Mouse (Mus musculus): ENCODE data around the gene Odf4. TPM values are rescaled to one million over a fixed set of nuclear protein-coding genes. Genes with fewer than 3 reads are reported as not detected.
A peak's percentile ranks its signal among the peaks of the same experiment; 100 is the strongest.

Odf4 gene
- total RNA-seq, 4 experiments from 2014 or later = 1.1 to 2.2 (median 1.7) TPM

DNA sequence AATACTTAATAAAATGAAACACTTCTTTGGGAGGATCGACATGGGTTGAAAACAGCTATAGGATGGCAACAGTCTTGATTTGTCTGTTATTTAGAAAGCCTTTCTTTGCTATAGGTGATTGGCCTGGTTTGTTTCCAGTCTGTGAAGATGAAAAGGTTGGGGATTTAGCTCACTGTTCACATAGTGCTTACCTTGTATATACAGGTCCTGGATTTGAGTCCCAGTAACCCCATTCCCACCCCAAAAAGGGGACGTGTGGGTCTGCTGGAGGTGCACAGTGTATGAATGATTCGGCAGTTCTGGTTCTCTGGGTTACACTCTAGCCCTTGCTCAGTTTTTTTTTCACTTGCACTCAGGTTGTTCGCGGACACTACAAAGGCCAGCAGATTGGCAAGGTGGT is 24.1 kb downstream of the Odf4 start:
- DNase-seq (ENCODE audit: low spot score in 2 of 2) = no peak

GRCm38 (mm10) chr11:68902367-68902766 is 24.5 kb downstream of the Odf4 start:
- DNase-seq (ENCODE audit: low spot score in 2 of 2) = no peak

GRCm38 (mm10) chr11:68902047-68902364 is 24.9 kb downstream of the Odf4 start:
- DNase-seq (ENCODE audit: low spot score in 2 of 2) = no peak

GRCm38 (mm10) chr11:68901351-68902046 is 25.4 kb downstream of the Odf4 start, which contains the start of gene Rpl26:
Gene Rpl26 (plus strand): TSS chr11:68901583.
- peak; percentile 97 to 100 for DNase-seq (ENCODE audit: low spot score in 2 of 2)

GRCm38 (mm10) chr11:68900519-68901350 is 26.1 kb downstream of the Odf4 start:
- no peak for DNase-seq (ENCODE audit: low spot score in 2 of 2)

- no peak for DNase-seq (ENCODE audit: low spot score in 2 of 2)
Observed at GRCm38 (mm10) chr11:68899815-68900214, 27.1 kb downstream of the Odf4 start.

DNA sequence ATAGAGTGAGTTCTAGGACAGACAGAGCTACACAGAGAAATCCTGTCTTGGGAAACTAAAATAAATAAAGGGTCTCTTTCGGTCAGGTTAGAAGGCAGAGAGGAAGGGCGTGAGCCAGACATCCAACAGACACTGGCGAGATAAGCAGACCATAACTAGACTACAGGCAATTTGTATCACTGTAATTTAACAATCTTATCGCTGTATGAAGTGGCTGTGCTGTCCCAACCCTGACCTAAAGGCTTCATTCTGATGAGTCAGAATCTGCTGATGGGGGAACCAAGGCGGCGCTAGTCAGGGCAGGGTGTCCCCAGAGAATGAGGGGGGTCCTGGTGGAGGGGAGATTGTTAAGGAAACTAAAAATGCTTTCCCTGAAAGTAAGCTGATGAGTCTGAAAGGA is 28.1 kb downstream of the Odf4 start:
- DNase-seq (ENCODE audit: low spot score in 2 of 2) = no peak

DNA sequence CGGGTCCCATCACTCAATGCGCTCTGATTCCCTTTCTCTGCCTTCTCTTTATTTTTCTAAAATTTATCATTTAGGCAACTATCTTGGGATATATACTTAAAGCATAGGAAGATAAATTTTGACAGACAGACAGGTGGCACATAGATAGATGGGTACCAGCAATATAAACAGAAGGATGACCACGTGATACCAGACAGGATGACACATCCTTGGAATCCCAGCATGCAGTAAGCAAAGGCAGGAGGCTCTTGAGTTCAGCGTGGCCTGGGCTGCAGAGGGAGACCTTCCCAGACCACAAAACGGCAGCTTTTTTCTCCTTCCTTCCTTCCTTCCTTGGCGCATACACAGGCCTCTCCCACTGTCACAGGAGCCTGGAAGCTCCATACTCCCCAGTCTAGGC is 29.0 kb downstream of the Odf4 start:
- no peak for DNase-seq (ENCODE audit: low spot score in 2 of 2)

DNA sequence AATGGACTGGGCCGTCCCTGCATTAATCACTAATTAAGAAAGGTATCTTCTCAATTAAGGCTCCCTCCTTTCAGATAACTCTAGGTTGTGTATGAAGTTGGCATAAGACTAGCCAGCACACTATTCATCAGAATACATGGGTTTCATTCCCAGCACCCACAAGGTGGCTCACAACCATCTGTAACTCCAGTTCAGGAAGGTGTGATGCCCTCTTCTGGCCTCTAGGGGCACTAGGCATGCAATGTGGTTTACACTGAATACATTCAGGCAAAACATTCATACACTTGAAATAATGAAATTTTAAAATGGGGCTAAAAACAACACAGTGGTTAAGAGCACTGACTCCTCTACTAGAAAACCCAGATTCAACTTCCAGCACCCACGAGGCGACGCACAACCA is 29.8 kb downstream of the Odf4 start:
- DNase-seq (ENCODE audit: low spot score in 2 of 2) = no peak

- no peak for DNase-seq (ENCODE audit: low spot score in 2 of 2)
Observed at GRCm38 (mm10) chr11:68896247-68896646, 30.6 kb downstream of the Odf4 start.

DNA sequence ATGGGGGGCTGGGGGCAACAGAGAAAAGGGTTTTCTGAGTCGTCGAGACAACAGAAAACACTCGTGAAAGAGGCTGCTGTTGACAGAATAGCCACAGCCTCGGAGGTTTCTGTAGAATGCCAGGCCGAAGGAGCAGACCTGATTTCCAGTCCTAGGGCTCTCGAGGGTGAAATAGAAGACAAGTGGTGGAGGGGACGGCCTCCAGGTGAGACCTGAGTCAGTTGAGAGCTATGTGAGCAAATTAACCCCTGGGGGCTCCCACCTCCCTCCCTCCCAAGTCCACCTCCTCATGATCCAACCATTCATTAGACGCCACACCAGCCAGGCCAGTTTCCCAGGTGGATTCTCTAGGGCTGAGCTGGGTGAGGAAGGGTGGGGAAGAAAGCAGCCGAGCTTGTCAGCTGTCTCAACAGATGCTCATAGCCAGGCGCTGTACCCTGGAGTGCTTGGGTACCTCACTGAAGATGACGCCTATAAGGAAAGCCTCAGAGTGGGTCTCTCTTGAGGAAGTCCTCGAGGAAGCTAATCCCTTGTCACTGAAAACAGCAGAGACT is 32.9 kb downstream of the Odf4 start:
- no peak for DNase-seq (ENCODE audit: low spot score in 2 of 2)

- no peak for DNase-seq (ENCODE audit: low spot score in 2 of 2)
Observed at GRCm38 (mm10) chr11:68892233-68892832, 34.5 kb downstream of the Odf4 start.

GRCm38 (mm10) chr11:68891823-68892222 is 35.1 kb downstream of the Odf4 start:
- no peak for DNase-seq (ENCODE audit: low spot score in 2 of 2)

DNA sequence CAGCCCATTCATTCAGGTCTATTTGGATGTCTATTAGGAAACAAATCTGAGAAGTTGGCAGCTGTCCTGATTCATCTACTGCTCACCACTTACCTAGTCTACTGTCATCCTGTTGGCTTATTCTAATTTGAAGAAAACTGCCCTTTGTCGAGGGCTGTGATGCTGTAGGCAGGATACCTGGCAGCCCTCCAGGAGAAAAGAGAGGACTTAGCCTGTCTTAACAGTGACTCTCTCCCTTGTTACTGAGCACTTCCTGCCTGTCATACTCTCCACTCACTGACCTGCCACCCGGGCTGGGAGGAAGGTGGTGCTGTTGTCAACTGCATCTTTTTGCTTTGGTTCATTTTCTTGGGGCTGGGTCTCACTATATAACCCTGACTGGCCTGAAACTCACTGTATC is 36.3 kb downstream of the Odf4 start:
- DNase-seq (ENCODE audit: low spot score in 2 of 2) = no peak

GRCm38 (mm10) chr11:68888653-68889052 is 38.2 kb downstream of the Odf4 start:
- DNase-seq (ENCODE audit: low spot score in 2 of 2) = no peak

GRCm38 (mm10) chr11:68888253-68888652 is 38.6 kb downstream of the Odf4 start, which contains the start of gene Rnf222:
Gene Rnf222 (plus strand): TSS chr11:68888553.
- no peak for DNase-seq (ENCODE audit: low spot score in 2 of 2)

DNA sequence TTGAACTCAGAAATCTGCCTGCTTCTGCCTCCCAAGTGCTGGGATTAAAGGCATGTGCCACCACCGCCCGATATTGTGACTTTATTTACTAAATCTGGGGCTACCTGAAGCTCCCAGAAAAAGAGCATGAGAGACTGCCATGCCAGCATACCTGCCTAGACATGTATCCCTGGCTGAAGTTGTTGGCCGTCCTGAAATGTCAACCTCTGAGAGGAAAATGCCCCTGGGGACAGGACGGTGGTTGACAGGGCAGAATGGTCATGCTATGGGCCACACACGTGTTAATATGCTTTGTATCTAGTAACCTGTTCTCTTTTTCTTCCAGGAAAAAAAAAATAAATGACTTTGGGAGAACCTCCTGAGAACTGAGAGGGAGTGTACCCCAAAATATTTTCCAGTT is 40.8 kb downstream of the Odf4 start:
- DNase-seq (ENCODE audit: low spot score in 2 of 2) = no peak

- DNase-seq (ENCODE audit: low spot score in 2 of 2) = no peak
Observed at GRCm38 (mm10) chr11:68884368-68884767, 42.5 kb downstream of the Odf4 start.

DNA sequence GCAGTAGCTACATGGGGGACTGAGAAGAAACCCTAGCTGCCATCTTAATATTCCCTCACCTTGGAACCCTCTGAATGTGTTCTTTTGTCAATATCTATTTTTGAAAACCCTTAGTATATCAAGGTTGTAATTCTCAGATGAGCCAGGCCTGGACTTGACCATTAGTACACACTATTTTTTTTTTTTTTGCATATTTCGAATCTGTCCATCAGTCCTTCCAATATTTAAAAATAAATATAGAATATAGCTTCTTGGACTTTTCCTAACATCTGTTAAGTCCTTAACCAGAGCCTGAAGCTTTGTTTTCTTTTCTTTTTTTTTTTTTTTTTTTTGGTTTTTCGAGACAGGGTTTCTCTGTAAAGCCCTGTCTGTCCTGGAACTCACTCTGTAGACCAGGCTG is 43.0 kb downstream of the Odf4 start:
- no peak for DNase-seq (ENCODE audit: low spot score in 2 of 2)

DNA sequence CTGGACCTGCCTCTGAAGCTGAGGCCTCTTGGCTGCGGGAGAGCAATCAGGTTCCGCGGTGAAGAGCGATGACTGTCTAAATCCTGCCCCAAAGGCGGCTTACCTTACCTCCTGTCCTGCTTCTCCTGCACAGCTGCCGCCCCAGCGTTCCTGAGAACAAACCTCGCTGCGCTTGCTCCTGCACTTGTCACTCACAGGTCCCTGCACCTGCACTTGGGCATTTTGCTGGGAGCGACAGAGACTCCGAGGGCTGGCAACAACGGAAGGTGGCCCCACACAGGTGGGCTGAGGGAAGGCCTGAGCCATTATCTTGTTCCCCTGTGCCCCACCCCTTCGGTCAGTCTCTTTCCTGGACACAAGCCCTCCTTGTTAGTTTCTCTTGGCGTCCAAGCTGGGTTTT is 44.8 kb downstream of the Odf4 start:
- no peak for DNase-seq (ENCODE audit: low spot score in 2 of 2)

DNA sequence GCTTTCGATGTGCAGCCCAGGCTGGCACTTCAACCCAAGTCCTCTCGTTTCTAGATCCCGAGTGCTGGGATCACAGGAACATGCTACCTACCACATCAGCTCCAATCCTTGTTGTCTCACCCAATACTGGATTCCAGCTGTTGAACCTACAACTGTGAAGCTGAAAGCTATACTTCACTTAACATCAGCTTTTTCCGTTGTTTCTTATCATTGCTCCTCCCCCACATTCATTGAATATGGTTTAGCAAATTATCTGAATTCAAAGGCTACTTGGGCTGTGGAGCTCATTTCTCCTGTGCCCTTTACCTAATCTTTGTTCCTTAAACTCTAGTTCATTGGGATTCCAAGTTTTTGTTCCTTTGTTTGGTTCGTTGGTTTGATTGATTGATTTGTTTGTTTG is 48.1 kb downstream of the Odf4 start:
- DNase-seq (ENCODE audit: low spot score in 2 of 2) = no peak

DNA sequence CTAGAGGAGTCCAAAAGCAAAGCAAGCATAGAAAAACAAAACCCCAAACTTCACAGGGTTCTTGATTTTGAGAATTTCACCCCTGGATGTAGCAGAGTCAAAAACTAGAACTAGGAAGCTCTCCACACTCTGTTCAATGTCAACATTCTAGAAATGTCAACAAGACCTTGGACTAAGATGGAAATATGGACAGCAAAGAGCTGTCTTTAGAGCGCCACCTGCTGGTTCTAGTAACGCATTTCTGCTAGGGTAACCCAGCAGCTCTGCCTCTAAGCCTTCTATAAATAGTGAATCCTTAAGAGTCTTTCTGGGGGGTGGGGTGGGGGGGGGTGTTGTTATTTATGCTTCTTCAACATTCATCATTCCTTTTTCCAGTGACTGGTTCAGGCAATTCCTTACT is 52.0 kb downstream of the Odf4 start:
- no peak for DNase-seq (ENCODE audit: low spot score in 2 of 2)
